29 mouse cellular contexts compared by ENCODE assay signal in genomic region chr12:41878493-41878892, GRCm38 (mm10).
A peak's percentile ranks its signal among the peaks of the same experiment; 100 is the strongest.
DNase-seq lines count a peak whose midpoint lies in the region; ATAC-seq lines count a peak whose summit lies in the region.
"Had no signal": no experiment of that assay in that cellular context is flagged by ENCODE, and none has a peak within 500 bp of the region (broad histone marks: within the 10 kb centered on the region; RNA-seq: fewer than 3 reads in every experiment).

No protein-coding gene starts in this region.

- H3K4me1 ChIP-seq in hindbrain, embryonic 12.5 days = no peaks in the 10 kb centered on the region
- H3K4me1 ChIP-seq in forebrain, embryonic 13.5 days = no peaks in the 10 kb centered on the region
- H3K4me1 ChIP-seq: forebrain, embryonic 10.5 days; limb, embryonic 10.5 days; neural tube, embryonic 12.5 days; stomach, embryonic 15.5 days had no signal

- no peak overlapping the region for H3K4me2 ChIP-seq in hindbrain, embryonic 12.5 days (replicated peaks)
- no peak overlapping the region for H3K4me2 ChIP-seq in forebrain, embryonic 13.5 days
- H3K4me2 ChIP-seq: heart, embryonic 13.5 days; hindbrain, embryonic 14.5 days; neural tube, embryonic 12.5 days; stomach, embryonic 15.5 days had no signal

- H3K27me3 ChIP-seq in hindbrain, embryonic 12.5 days = no peaks in the 10 kb centered on the region
- H3K27me3 ChIP-seq in forebrain, embryonic 13.5 days = no peaks in the 10 kb centered on the region
- H3K27me3 ChIP-seq: heart, embryonic 13.5 days; neural tube, embryonic 12.5 days; stomach, embryonic 15.5 days had no signal

- H3K36me3 ChIP-seq in hindbrain, embryonic 12.5 days = no peaks in the 10 kb centered on the region
- no peaks in the 10 kb centered on the region for H3K36me3 ChIP-seq in forebrain, embryonic 13.5 days (ENCODE audit: poor library complexity, severe bottlenecking)
- H3K36me3 ChIP-seq: forebrain, embryonic 10.5 days; heart, embryonic 13.5 days; limb, embryonic 10.5 days; neural tube, embryonic 12.5 days; stomach, embryonic 15.5 days had no signal

- WGBS in hindbrain, embryonic 12.5 days = 73% methylated on average over 3 of the region's 3 CpGs
- 85% methylated on average over 3 of the region's 3 CpGs for WGBS in forebrain, embryonic 13.5 days

- ATAC-seq in megakaryocyte, adult 5-6 weeks (ENCODE audit: poor library complexity, severe bottlenecking) = peak; percentile 75
- ATAC-seq in hindbrain, embryonic 12.5 days (ENCODE audit: low FRiP score) = no peak
- no peak for ATAC-seq in forebrain, embryonic 13.5 days
- ATAC-seq: forebrain, postnatal 0 days; inflammation-experienced regulatory T-cells, adult 6 months had no signal

- DNase-seq in spleen, postnatal 36 days (ENCODE audit: low spot score in 2 of 2) = peak; percentile 5 to 9
- no peak for DNase-seq in spleen, postnatal 10 days (ENCODE audit: low spot score in 2 of 2)
- peak; percentile 96 for DNase-seq in MEL-GATA-1-ER (ENCODE audit: extremely low read depth, low read depth)
- DNase-seq in urinary bladder, postnatal 36 days (ENCODE audit: low spot score in 2 of 2) = no peak
- DNase-seq: adrenal gland, postnatal 25 days; cerebellum, adult 11 months; cerebellum, adult 9-11 months; forebrain, postnatal 0 days; gastrocnemius, postnatal 25 days; heart, adult 2 months; kidney, adult 8-10 months; kidney, postnatal 10 days; lung, adult 2 months; midbrain, embryonic 14.5 days; retina, postnatal 1 day; right cerebral cortex, postnatal 25 days; spleen, adult 18-20 months; thymus, postnatal 4 days had no signal

- no peak overlapping the region for H3K27ac ChIP-seq in hindbrain, embryonic 12.5 days
- H3K27ac ChIP-seq in forebrain, embryonic 13.5 days = no peak overlapping the region
- H3K27ac ChIP-seq: forebrain, embryonic 10.5 days; heart, adult 2 months; heart, embryonic 13.5 days; limb, embryonic 10.5 days; macrophage; neural tube, embryonic 12.5 days; stomach, embryonic 15.5 days had no signal

- H3K9me3 ChIP-seq in hindbrain, embryonic 12.5 days (replicated peaks) = no peaks in the 10 kb centered on the region
- no peaks in the 10 kb centered on the region for H3K9me3 ChIP-seq in forebrain, embryonic 13.5 days (replicated peaks)
- H3K9me3 ChIP-seq: forebrain, embryonic 10.5 days; heart, embryonic 13.5 days; limb, embryonic 10.5 days; neural tube, embryonic 12.5 days; stomach, embryonic 15.5 days had no signal

- H3K9ac ChIP-seq in hindbrain, embryonic 12.5 days = no peak overlapping the region
- H3K9ac ChIP-seq in forebrain, embryonic 13.5 days = no peak overlapping the region
- H3K9ac ChIP-seq: forebrain, postnatal 0 days; heart, embryonic 13.5 days; hindbrain, embryonic 14.5 days; neural tube, embryonic 12.5 days; stomach, embryonic 15.5 days had no signal

- no peak overlapping the region for H3K4me3 ChIP-seq in hindbrain, embryonic 12.5 days
- no peak overlapping the region for H3K4me3 ChIP-seq in forebrain, embryonic 13.5 days
- H3K4me3 ChIP-seq: forebrain, embryonic 10.5 days; heart, adult 2 months; heart, embryonic 13.5 days; limb, embryonic 10.5 days; neural tube, embryonic 12.5 days; stomach, embryonic 15.5 days had no signal

Comparison
In these comparisons a context has a peak if more than half of its experiments do, and no peak if none do; other contexts are left out.
1. DNase-seq: peak in spleen, postnatal 36 days (2 of 2) and MEL-GATA-1-ER (single experiment); none in spleen, postnatal 10 days (0 of 2) and urinary bladder, postnatal 36 days (0 of 2).